In genomic region chr5:82899347-82899746, GRCm38 (mm10) we compare ENCODE assay signal across 10 mouse cellular contexts.
A peak's percentile ranks its signal among the peaks of the same experiment; 100 is the strongest.
DNase-seq lines count a peak whose midpoint lies in the region; TF ChIP-seq lines count a peak whose summit lies in the region.
"Had no signal": no experiment of that assay in that cellular context is flagged by ENCODE, and none has a peak within 500 bp of the region (broad histone marks: within the 10 kb centered on the region; RNA-seq: fewer than 3 reads in every experiment).

No protein-coding gene starts in this region.

- 6% methylated on average over 3 of the region's 3 CpGs for WGBS in cerebellum, adult 2 months

- peaks cover 4% of the 10 kb centered on the region; the same call in 1 of the 2 replicates for H3K4me1 ChIP-seq in cerebellum, adult 2 months (ENCODE audit: control insufficient read depth, insufficient read depth, low read length)

- no peak overlapping the region for H3K27ac ChIP-seq in cerebellum, adult 2 months (ENCODE audit: insufficient read depth, low read length)
- H3K27ac ChIP-seq: midbrain, embryonic 12.5 days had no signal

- no peak for TF ChIP-seq POLR2A in cerebellum, adult 2 months (IDR thresholded peaks at IDR 0.05; ENCODE audit: borderline replicate concordance, insufficient read depth, low read length)

- H3K4me3 ChIP-seq in cerebellum, adult 2 months (replicated peaks; ENCODE audit: insufficient read depth, low read depth, low read length) = no peak overlapping the region
- H3K4me3 ChIP-seq: midbrain, embryonic 12.5 days had no signal

- H3K27me3 ChIP-seq in cerebellum, adult 2 months (ENCODE audit: control insufficient read depth, insufficient read depth, low read length) = no peaks in the 10 kb centered on the region
- H3K27me3 ChIP-seq: midbrain, embryonic 12.5 days had no signal

- peak; percentile 4 for DNase-seq in adrenal gland, postnatal 10 days
- DNase-seq in adrenal gland, adult (ENCODE audit: inconsistent age in 2 of 2, low spot score in 1 of 2) = no peak
- peak; percentile 72 to 85 for DNase-seq in cerebellum, adult 2 months
- DNase-seq in layer of hippocampus, adult 11-12 months (ENCODE audit: low spot score) = peak; percentile 51
- DNase-seq in retina, postnatal 1 day = peak; percentile 71
- DNase-seq in c-Kit-positive CD71-positive TER-119-positive erythroid progenitor cells, embryonic 14.5 days (ENCODE audit: low spot score) = no peak
- no peak for DNase-seq in urinary bladder, adult 18-20 months (ENCODE audit: low spot score in 2 of 2)
- DNase-seq in lung, postnatal 4 days = no peak
- DNase-seq: liver had no signal

- TF ChIP-seq CTCF in cerebellum, adult 2 months (IDR thresholded peaks at IDR 0.05; ENCODE audit: borderline replicate concordance, insufficient read depth, low read depth, low read length) = no peak

Comparison
In these comparisons a context has a peak if more than half of its experiments do, and no peak if none do; other contexts are left out.
1. DNase-seq: peak in adrenal gland, postnatal 10 days (single experiment), cerebellum, adult 2 months (2 of 2), layer of hippocampus, adult 11-12 months (single experiment) and retina, postnatal 1 day (single experiment); none in adrenal gland, adult (0 of 2), c-Kit-positive CD71-positive TER-119-positive erythroid progenitor cells, embryonic 14.5 days (single experiment), urinary bladder, adult 18-20 months (0 of 2) and lung, postnatal 4 days (0 of 2).